Mouse (Mus musculus): Measurements from ENCODE around the gene Olfr1535. TPM values are rescaled to one million over a fixed set of nuclear protein-coding genes. Genes with fewer than 3 reads are reported as not detected.

Olfr1535 gene
- polyA plus RNA-seq (2014; fragmentation: Nextera tagmentation; extraction: Ambion mirVana), result not detected in 2 replicates

DNA sequence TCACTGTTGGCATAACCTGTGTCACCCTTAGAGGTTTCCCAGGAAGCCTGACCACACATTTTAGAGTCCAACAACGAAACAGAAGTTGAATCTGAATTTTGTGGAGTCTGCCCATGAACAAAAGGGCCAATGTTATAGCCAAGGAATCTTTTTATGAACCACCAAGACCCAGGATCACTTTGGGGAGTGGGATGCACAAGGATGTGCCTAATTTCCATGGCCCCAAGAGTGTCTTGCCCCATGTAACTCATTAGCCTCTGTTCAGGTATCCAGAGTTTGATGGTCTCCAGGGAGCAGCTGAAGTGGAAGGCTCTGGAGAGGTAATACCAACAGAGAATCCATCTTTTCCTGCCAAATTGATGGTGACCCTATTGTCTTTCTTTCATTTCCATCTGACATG, at the start of gene Olfr1535:
Gene Olfr1535, minus strand, starts transcription at position 101 of the 400 bp plus-strand sequence.
- no peaks in the 10 kb centered on the region for H3K4me1 ChIP-seq (ENCODE audit: control insufficient read depth in 2 of 2, insufficient read depth in 2 of 2, low read length in 2 of 2)
- no peaks in the 10 kb centered on the region for H3K9me3 ChIP-seq (ENCODE audit: control insufficient read depth, low read length)
- 51% methylated on average over 1 of the region's 1 CpGs for WGBS
- no peak for ATAC-seq (ENCODE audit: insufficient number of reproducible peaks, insufficient read depth, low FRiP score, low read depth)
- no peaks in the 10 kb centered on the region for H3K27me3 ChIP-seq (ENCODE audit: control insufficient read depth, insufficient read depth, low read length)
- no peak within 1 kb of the TSS for H3K4me3 ChIP-seq (ENCODE audit: control insufficient read depth in 1 of 2, insufficient read depth in 1 of 2, low read depth in 1 of 2, low read length in 2 of 2)
- no peak within 1 kb of the TSS for H3K9ac ChIP-seq (ENCODE audit: low read length)
- no peak within 1 kb of the TSS for H3K27ac ChIP-seq (replicated peaks in 1 of 2; ENCODE audit: control insufficient read depth in 1 of 2, insufficient read depth in 1 of 2, low read depth in 2 of 2, low read length in 2 of 2)
- no peaks in the 10 kb centered on the region for H3K36me3 ChIP-seq (ENCODE audit: control insufficient read depth, insufficient read depth, low read length)
- no peak within 1 kb of the TSS for H3K4me2 ChIP-seq (ENCODE audit: low read length)

GRCm38 (mm10) chr13:21591618-21592017, 31.9 kb upstream of the Olfr1535 start:
- no peak overlapping the region for H3K27ac ChIP-seq (replicated peaks in 1 of 2; ENCODE audit: control insufficient read depth in 1 of 2, insufficient read depth in 1 of 2, low read depth in 2 of 2, low read length in 2 of 2)
- H3K9ac ChIP-seq (ENCODE audit: low read length), result no peak overlapping the region
- H3K9me3 ChIP-seq (ENCODE audit: control insufficient read depth, low read length), result peaks cover 6% of the 10 kb centered on the region; the same call in 1 of the 2 replicates
- no peaks in the 10 kb centered on the region for H3K4me1 ChIP-seq (ENCODE audit: control insufficient read depth in 2 of 2, insufficient read depth in 2 of 2, low read length in 2 of 2)
- H3K36me3 ChIP-seq (ENCODE audit: control insufficient read depth, insufficient read depth, low read length), result no peaks in the 10 kb centered on the region
- H3K4me3 ChIP-seq (ENCODE audit: control insufficient read depth in 1 of 2, insufficient read depth in 1 of 2, low read depth in 1 of 2, low read length in 2 of 2), result no peak overlapping the region
- H3K27me3 ChIP-seq (ENCODE audit: control insufficient read depth, insufficient read depth, low read length), result no peaks in the 10 kb centered on the region
- whole genome bisulfite sequencing, result 40% methylated on average over 2 of the region's 2 CpGs
- no peak overlapping the region for H3K4me2 ChIP-seq (ENCODE audit: low read length)
- no peak for ATAC-seq (ENCODE audit: insufficient number of reproducible peaks, insufficient read depth, low FRiP score, low read depth)

- H3K4me1 ChIP-seq (ENCODE audit: control insufficient read depth in 2 of 2, insufficient read depth in 2 of 2, low read length in 2 of 2), result no peaks in the 10 kb centered on the region
- H3K9me3 ChIP-seq (ENCODE audit: control insufficient read depth, low read length), result no peaks in the 10 kb centered on the region
- no peak within 1 kb of the TSS for H3K27ac ChIP-seq (replicated peaks in 1 of 2; ENCODE audit: control insufficient read depth in 1 of 2, insufficient read depth in 1 of 2, low read depth in 2 of 2, low read length in 2 of 2)
- no peak within 1 kb of the TSS for H3K4me3 ChIP-seq (ENCODE audit: control insufficient read depth in 1 of 2, insufficient read depth in 1 of 2, low read depth in 1 of 2, low read length in 2 of 2)
- ATAC-seq (ENCODE audit: insufficient number of reproducible peaks, insufficient read depth, low FRiP score, low read depth), result no peak
- H3K9ac ChIP-seq (ENCODE audit: low read length), result no peak within 1 kb of the TSS
- no peaks in the 10 kb centered on the region for H3K27me3 ChIP-seq (ENCODE audit: control insufficient read depth, insufficient read depth, low read length)
- no peak within 1 kb of the TSS for H3K4me2 ChIP-seq (ENCODE audit: low read length)
- WGBS, result 77% methylated on average over 2 of the region's 2 CpGs
- H3K36me3 ChIP-seq (ENCODE audit: control insufficient read depth, insufficient read depth, low read length), result no peaks in the 10 kb centered on the region
Observed at GRCm38 (mm10) chr13:21581659-21582058, 22.0 kb upstream of the Olfr1535 start, which contains the start of gene Olfr1364. Olfr1364 (minus strand) TSS chr13:21581759.

GRCm38 (mm10) chr13:21550416-21551110, 9.1 kb downstream of the Olfr1535 start:
- ATAC-seq (ENCODE audit: insufficient number of reproducible peaks, insufficient read depth, low FRiP score, low read depth), result no peak
- no peaks in the 10 kb centered on the region for H3K36me3 ChIP-seq (ENCODE audit: control insufficient read depth, insufficient read depth, low read length)
- no peaks in the 10 kb centered on the region for H3K4me1 ChIP-seq (ENCODE audit: control insufficient read depth in 2 of 2, insufficient read depth in 2 of 2, low read length in 2 of 2)
- no peak overlapping the region for H3K9ac ChIP-seq (ENCODE audit: low read length)
- H3K27me3 ChIP-seq (ENCODE audit: control insufficient read depth, insufficient read depth, low read length), result no peaks in the 10 kb centered on the region
- no peaks in the 10 kb centered on the region for H3K9me3 ChIP-seq (ENCODE audit: control insufficient read depth, low read length)
- WGBS, result 34% methylated on average over 3 of the region's 3 CpGs
- no peak overlapping the region for H3K4me3 ChIP-seq (ENCODE audit: control insufficient read depth in 1 of 2, insufficient read depth in 1 of 2, low read depth in 1 of 2, low read length in 2 of 2)
- H3K4me2 ChIP-seq (ENCODE audit: low read length), result no peak overlapping the region
- no peak overlapping the region for H3K27ac ChIP-seq (replicated peaks in 1 of 2; ENCODE audit: control insufficient read depth in 1 of 2, insufficient read depth in 1 of 2, low read depth in 2 of 2, low read length in 2 of 2)

- no peak overlapping the region for H3K9ac ChIP-seq (ENCODE audit: low read length)
- WGBS, result 87% methylated on average over 3 of the region's 3 CpGs
- H3K4me3 ChIP-seq (ENCODE audit: control insufficient read depth in 1 of 2, insufficient read depth in 1 of 2, low read depth in 1 of 2, low read length in 2 of 2), result no peak overlapping the region
Observed at GRCm38 (mm10) chr13:21549487-21549886, 10.2 kb downstream of the Olfr1535 start.

GRCm38 (mm10) chr13:21542708-21543107, 17.0 kb downstream of the Olfr1535 start, which contains the start of gene Olfr1366:
Olfr1366 (minus strand) TSS chr13:21542808.
- WGBS, result 50% methylated on average over 1 of the region's 1 CpGs
- Histone ChIP-seq H3K9me3 (ENCODE audit: control insufficient read depth, low read length) (no peaks in the 10 kb centered on the region), H3K4me2 (ENCODE audit: low read length) (no peak within 1 kb of the TSS), H3K4me3 (ENCODE audit: control insufficient read depth in 1 of 2, insufficient read depth in 1 of 2, low read depth in 1 of 2, low read length in 2 of 2) (no peak within 1 kb of the TSS), H3K4me1 (ENCODE audit: control insufficient read depth in 2 of 2, insufficient read depth in 2 of 2, low read length in 2 of 2) (no peaks in the 10 kb centered on the region), H3K27ac (replicated peaks in 1 of 2; ENCODE audit: control insufficient read depth in 1 of 2, insufficient read depth in 1 of 2, low read depth in 2 of 2, low read length in 2 of 2) (no peak within 1 kb of the TSS), H3K27me3 (ENCODE audit: control insufficient read depth, insufficient read depth, low read length) (no peaks in the 10 kb centered on the region), H3K36me3 (ENCODE audit: control insufficient read depth, insufficient read depth, low read length) (no peaks in the 10 kb centered on the region), H3K9ac (ENCODE audit: low read length) (no peak within 1 kb of the TSS)
- ATAC-seq (ENCODE audit: insufficient number of reproducible peaks, insufficient read depth, low FRiP score, low read depth), result no peak

More at GRCm38 (mm10) chr13:21549487-21549886, 10.2 kb downstream of the Olfr1535 start:
- no peaks in the 10 kb centered on the region for H3K27me3 ChIP-seq (ENCODE audit: control insufficient read depth, insufficient read depth, low read length)
- no peaks in the 10 kb centered on the region for H3K4me1 ChIP-seq (ENCODE audit: control insufficient read depth in 2 of 2, insufficient read depth in 2 of 2, low read length in 2 of 2)
- no peak for ATAC-seq (ENCODE audit: insufficient number of reproducible peaks, insufficient read depth, low FRiP score, low read depth)
- no peaks in the 10 kb centered on the region for H3K9me3 ChIP-seq (ENCODE audit: control insufficient read depth, low read length)
- no peak overlapping the region for H3K4me2 ChIP-seq (ENCODE audit: low read length)
- H3K27ac ChIP-seq (replicated peaks in 1 of 2; ENCODE audit: control insufficient read depth in 1 of 2, insufficient read depth in 1 of 2, low read depth in 2 of 2, low read length in 2 of 2), result no peak overlapping the region
- H3K36me3 ChIP-seq (ENCODE audit: control insufficient read depth, insufficient read depth, low read length), result no peaks in the 10 kb centered on the region

DNA sequence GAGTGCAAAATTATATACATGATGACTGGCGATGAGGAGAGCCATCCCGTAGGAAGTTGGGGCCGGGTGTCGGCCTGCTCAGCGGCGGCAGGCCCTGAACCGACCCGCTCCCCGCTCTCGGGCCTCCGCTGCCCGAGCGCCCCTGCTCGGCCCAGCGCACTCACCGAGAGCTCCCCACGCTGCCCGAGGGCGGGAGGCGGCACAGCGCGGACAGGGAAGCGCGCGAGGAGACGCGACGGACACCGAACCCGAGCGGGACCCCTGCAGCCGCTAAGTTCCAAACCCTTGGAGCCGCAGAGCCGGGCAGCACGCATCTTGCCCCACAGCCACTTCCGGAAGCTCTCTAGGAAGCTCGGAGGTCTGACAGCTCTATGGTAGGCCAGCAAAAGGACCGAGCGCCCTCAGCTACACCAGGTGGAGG, 28.9 kb downstream of the Olfr1535 start, which contains the start of gene Zkscan8:
Gene Zkscan8, minus strand, starts transcription at position 340 of the 421 bp plus-strand sequence.
- 0% methylated on average over 37 of the region's 39 CpGs for WGBS
- H3K4me2 ChIP-seq (ENCODE audit: low read length), result peak within 1 kb of the TSS; percentile 76
- H3K4me3 ChIP-seq (ENCODE audit: control insufficient read depth in 1 of 2, insufficient read depth in 1 of 2, low read depth in 1 of 2, low read length in 2 of 2), result peak within 1 kb of the TSS; percentile 91 to 99
- peak within 1 kb of the TSS; percentile 98 for H3K9ac ChIP-seq (ENCODE audit: low read length)
- ATAC-seq (ENCODE audit: insufficient number of reproducible peaks, insufficient read depth, low FRiP score, low read depth), result peak; percentile 86
- H3K36me3 ChIP-seq (ENCODE audit: control insufficient read depth, insufficient read depth, low read length), result peaks cover 14% of the 10 kb centered on the region
- H3K27me3 ChIP-seq (ENCODE audit: control insufficient read depth, insufficient read depth, low read length), result no peaks in the 10 kb centered on the region
- H3K9me3 ChIP-seq (ENCODE audit: control insufficient read depth, low read length), result no peaks in the 10 kb centered on the region
- H3K4me1 ChIP-seq (ENCODE audit: control insufficient read depth in 2 of 2, insufficient read depth in 2 of 2, low read length in 2 of 2), result no peaks in the 10 kb centered on the region
- peak within 1 kb of the TSS; percentile 92 to 94 for H3K27ac ChIP-seq (replicated peaks in 1 of 2; ENCODE audit: control insufficient read depth in 1 of 2, insufficient read depth in 1 of 2, low read depth in 2 of 2, low read length in 2 of 2)
